Mouse (Mus musculus) layer of hippocampus, adult 11-12 months (tissue): Measurements from ENCODE around the gene Thap4.
A peak's percentile ranks its signal among the peaks of the same experiment; 100 is the strongest.
"Not testable (repeated sequence)": the region's sequence is repeated elsewhere in the genome, so short reads cannot be mapped to it uniquely, and the experiment has no call there.

Experiments used
- DNase-seq: peaks from one replicate; pipeline ENCODE4 v3.0.0; 2022; ENCODE audit warnings: low spot score

Thap4 gene

GRCm38 (mm10) chr1:93754573-93755290, at the start of gene Thap4:
Gene Thap4, minus strand, starts transcription at chr1:93754864.
- DNase-seq = peak; percentile 94

- DNase-seq = peak; percentile 100
Measured at GRCm38 (mm10) chr1:93803556-93804507, 49.2 kb upstream of the Thap4 start, which contains the start of gene Ing5. Gene Ing5, plus strand, starts transcription at chr1:93803965.

- no peak for DNase-seq
Measured at GRCm38 (mm10) chr1:93802771-93803170, 48.1 kb upstream of the Thap4 start.

GRCm38 (mm10) chr1:93801741-93802238, 47.1 kb upstream of the Thap4 start, which contains the start of gene Dtymk:
Gene Dtymk, minus strand, starts transcription at chr1:93801934.
- peak; percentile 93 for DNase-seq

GRCm38 (mm10) chr1:93800670-93801503, 46.2 kb upstream of the Thap4 start:
- no peak for DNase-seq

GRCm38 (mm10) chr1:93795886-93796285, 41.2 kb upstream of the Thap4 start:
- no peak for DNase-seq

- no peak for DNase-seq
Measured at GRCm38 (mm10) chr1:93794526-93794925, 39.9 kb upstream of the Thap4 start.

GRCm38 (mm10) chr1:93786912-93787311, 32.2 kb upstream of the Thap4 start:
- no peak for DNase-seq

- no peak for DNase-seq
Measured at GRCm38 (mm10) chr1:93776686-93777085, 22.0 kb upstream of the Thap4 start.

- no peak for DNase-seq
Measured at GRCm38 (mm10) chr1:93769901-93770300, 15.2 kb upstream of the Thap4 start.

GRCm38 (mm10) chr1:93767600-93767999, 12.9 kb upstream of the Thap4 start:
- DNase-seq = no peak

GRCm38 (mm10) chr1:93764871-93765591, 10.4 kb upstream of the Thap4 start:
- no peak for DNase-seq

GRCm38 (mm10) chr1:93763531-93763930, 8.9 kb upstream of the Thap4 start:
- DNase-seq = not testable (repeated sequence)

GRCm38 (mm10) chr1:93760076-93760475, 5.4 kb upstream of the Thap4 start:
- no peak for DNase-seq

- DNase-seq = no peak
Measured at GRCm38 (mm10) chr1:93756154-93756553, 1.5 kb upstream of the Thap4 start.

GRCm38 (mm10) chr1:93755618-93756017, 954 bp upstream of the Thap4 start:
- DNase-seq = no peak

- no peak for DNase-seq
Measured at GRCm38 (mm10) chr1:93755291-93755610, 587 bp upstream of the Thap4 start.

- peak; percentile 36 for DNase-seq
Measured at GRCm38 (mm10) chr1:93753911-93754572, 622 bp downstream of the Thap4 start.

GRCm38 (mm10) chr1:93751290-93751689, 3.4 kb downstream of the Thap4 start, which contains the start of gene Atg4b:
Gene Atg4b, plus strand, starts transcription at chr1:93751500.
- no peak for DNase-seq

GRCm38 (mm10) chr1:93748539-93748938, 6.1 kb downstream of the Thap4 start:
- DNase-seq = no peak

- DNase-seq = no peak
Measured at GRCm38 (mm10) chr1:93746179-93746578, 8.5 kb downstream of the Thap4 start.
